Mouse (Mus musculus): ENCODE measurements around the gene Pogz.

GRCm38 (mm10) chr3:94869011-94869410 is 31.6 kb downstream of the Pogz start:
- TF ChIP-seq CTCF (IDR thresholded peaks at IDR 0.05; ENCODE audit: low read depth) (no peak), EP300 (IDR thresholded peaks at IDR 0.05; ENCODE audit: low read depth) (no peak)
